Comparison of ENCODE assay signal across 16 mouse cellular contexts in genomic region chr9:96281497-96281896, GRCm38 (mm10).
DNase-seq lines count a peak whose midpoint lies in the region; ATAC-seq and TF ChIP-seq lines count a peak whose summit lies in the region.
"Had no signal": no experiment of that assay in that cellular context is flagged by ENCODE, and none has a peak within 500 bp of the region (broad histone marks: within the 10 kb centered on the region; RNA-seq: fewer than 3 reads in every experiment).

No protein-coding gene starts in this region.

- peak; percentile 47 for ATAC-seq in inflammation-experienced regulatory T-cells, adult 6 months
- ATAC-seq: midbrain, embryonic 16.5 days had no signal

- no peaks in the 10 kb centered on the region for H3K27me3 ChIP-seq in CH12.LX (replicated peaks)
- H3K27me3 ChIP-seq: heart, embryonic 12.5 days; hindbrain, embryonic 12.5 days; kidney, embryonic 15.5 days; limb, embryonic 13.5 days had no signal

- H3K4me2 ChIP-seq in CH12.LX (ENCODE audit: insufficient read depth, low read depth, poor library complexity, severe bottlenecking), result peak overlapping the region; percentile 21; the same call in 1 of the 2 replicates
- H3K4me2 ChIP-seq: heart, embryonic 12.5 days; hindbrain, embryonic 12.5 days; kidney, embryonic 15.5 days; limb, embryonic 13.5 days had no signal

- TF ChIP-seq POLR2A in CH12.LX (IDR thresholded peaks at IDR 0.05; ENCODE audit: low read depth, low read length), result no peak

- H3K27ac ChIP-seq in layer of hippocampus, adult 2 months, result no peak overlapping the region
- no peak overlapping the region for H3K27ac ChIP-seq in CH12.LX (ENCODE audit: insufficient read depth, low read depth)
- H3K27ac ChIP-seq: hindbrain, embryonic 12.5 days; kidney, embryonic 15.5 days; limb, embryonic 13.5 days had no signal

- H3K9ac ChIP-seq in CH12.LX (ENCODE audit: insufficient read depth, low read depth), result no peak overlapping the region; the same call in 1 of the 2 replicates
- H3K9ac ChIP-seq: heart, embryonic 12.5 days; hindbrain, embryonic 12.5 days; kidney, embryonic 15.5 days; limb, embryonic 13.5 days had no signal

- DNase-seq in cerebellum, adult 9-10 months, result peak; percentile 16
- no peak for DNase-seq in cerebellum, adult 9-11 months
- no peak for DNase-seq in layer of hippocampus, adult 2 months (ENCODE audit: low spot score in 2 of 2)
- no peak for DNase-seq in layer of hippocampus, adult 9-11 months
- peak; percentile 12 for DNase-seq in CH12.LX (ENCODE audit: extremely low read depth)
- DNase-seq in heart, postnatal 10 days, result no peak
- no peak for DNase-seq in layer of hippocampus, postnatal 25 days (ENCODE audit: extremely low spot score in 1 of 2, low spot score in 1 of 2)
- DNase-seq: layer of hippocampus, postnatal 36 days; lung, postnatal 36 days; right cerebral cortex, postnatal 4 days had no signal

- intact Hi-C loops in heart, postnatal 10 days (cut with DNase I), result no loop called here

- no peak overlapping the region for H3K4me3 ChIP-seq in layer of hippocampus, adult 2 months
- H3K4me3 ChIP-seq in CH12.LX (replicated peaks in 1 of 3; ENCODE audit: low read depth in 2 of 3, low read length in 2 of 3, poor library complexity in 1 of 3), result no peak overlapping the region
- H3K4me3 ChIP-seq: heart, embryonic 12.5 days; hindbrain, embryonic 12.5 days; kidney, embryonic 15.5 days; limb, embryonic 13.5 days had no signal

- no peaks in the 10 kb centered on the region for H3K9me3 ChIP-seq in CH12.LX (replicated peaks; ENCODE audit: low read length)
- H3K9me3 ChIP-seq: heart, embryonic 12.5 days; hindbrain, embryonic 12.5 days; kidney, embryonic 15.5 days; limb, embryonic 13.5 days had no signal

- H3K4me1 ChIP-seq in CH12.LX (ENCODE audit: control insufficient read depth in 1 of 2, insufficient read depth in 2 of 2), result 0 out of 4 replicates have a peak, but pooled peaks cover 0 to 2% of the 10 kb centered on the region in 2 experiments
- H3K4me1 ChIP-seq: hindbrain, embryonic 12.5 days; kidney, embryonic 15.5 days; limb, embryonic 13.5 days had no signal

- TF ChIP-seq RAD21 in CH12.LX (IDR thresholded peaks at IDR 0.05; ENCODE audit: low read depth, low read length), result peak; percentile 68

- H3K36me3 ChIP-seq in CH12.LX (replicated peaks in 1 of 2; ENCODE audit: control insufficient read depth in 1 of 2, insufficient read depth in 1 of 2, low read length in 1 of 2), result no peaks in the 10 kb centered on the region

- dilution Hi-C loops in CH12.LX (cut with MboI; ENCODE audit: extremely low pct_ligation_motif_present, extremely low pct_unique_long_range_greater_than_20kb, low sequenced_read_pairs), result no loop called here

- no peak for TF ChIP-seq EP300 in CH12.LX (IDR thresholded peaks at IDR 0.05; ENCODE audit: low read length)

- TF ChIP-seq CTCF in layer of hippocampus, adult 2 months (conservative IDR thresholded peaks at IDR 0.05), result peak; percentile 76
- peak in 1 of 2 experiments; percentile 72; a peak in 2 of 4 replicates for TF ChIP-seq CTCF in CH12.LX (conservative IDR thresholded peaks at IDR 0.05 in 1 of 2, IDR thresholded peaks at IDR 0.05 in 1 of 2; ENCODE audit: low read depth in 2 of 2, low read length in 2 of 2)

- no peaks in the 10 kb centered on the region for H3K79me2 ChIP-seq in CH12.LX (replicated peaks; ENCODE audit: control insufficient read depth, extremely low read depth, insufficient read depth, poor library complexity, severe bottlenecking)

- in situ Hi-C loops in CH12.LX (cut with MboI; ENCODE audit: low pct_ligation_motif_present, low pct_unique_long_range_greater_than_20kb, low sequenced_read_pairs), result loop anchor here (10.0 kb wide), 1 partner anchor 393 kb away; no protein-coding TSS in a partner anchor

TF ChIP-seq in CH12.LX, 34 proteins besides CTCF, POLR2A, EP300 and RAD21:
- TF ChIP-seq SMC3 (IDR thresholded peaks at IDR 0.05; ENCODE audit: low read depth, low read length), result peak; percentile 27; the same call in 1 of the 2 replicates
- no peak for TF ChIP-seq ZMIZ1 (IDR thresholded peaks at IDR 0.05; ENCODE audit: low read depth, low read length)
- TF ChIP-seq MAZ (IDR thresholded peaks at IDR 0.05; ENCODE audit: low read depth, low read length), result no peak
- TF ChIP-seq NELFE (IDR thresholded peaks at IDR 0.05; ENCODE audit: low read depth, low read length), result no peak
- TF ChIP-seq SIN3A (IDR thresholded peaks at IDR 0.05; ENCODE audit: low read length), result no peak
- no peak for TF ChIP-seq BHLHE40 (IDR thresholded peaks at IDR 0.05; ENCODE audit: low read depth, low read length)
- no peak for TF ChIP-seq E2F4 (IDR thresholded peaks at IDR 0.05; ENCODE audit: insufficient replicate concordance, low read depth, low read length)

Comparison
In these comparisons a context has a peak if more than half of its experiments do, and no peak if none do; other contexts are left out.
1. DNase-seq: peak in cerebellum, adult 9-10 months (single experiment) and CH12.LX (single experiment); none in cerebellum, adult 9-11 months (single experiment), layer of hippocampus, adult 2 months (0 of 2), layer of hippocampus, adult 9-11 months (single experiment), heart, postnatal 10 days (0 of 2) and layer of hippocampus, postnatal 25 days (0 of 2).